Comparison of ENCODE assay signal across 10 mouse cellular contexts in genomic region chr16:65212367-65212766, GRCm38 (mm10).
"Had no signal": no experiment of that assay in that cellular context is flagged by ENCODE, and none has a peak within 500 bp of the region (broad histone marks: within the 10 kb centered on the region; RNA-seq: fewer than 3 reads in every experiment).

No protein-coding gene starts in this region.

- DNase-seq: retina, postnatal 1 day; right cerebral cortex, postnatal 14 days; right cerebral cortex, postnatal 4 days; spleen, adult 18-20 months; thymus, adult 18-20 months; thymus, adult 2 months; thymus, postnatal 14 days; thymus, postnatal 25 days; thymus, postnatal 36 days; thymus, postnatal 4 days had no signal
